9 mouse cellular contexts compared by ENCODE assay signal in the genomic region with DNA sequence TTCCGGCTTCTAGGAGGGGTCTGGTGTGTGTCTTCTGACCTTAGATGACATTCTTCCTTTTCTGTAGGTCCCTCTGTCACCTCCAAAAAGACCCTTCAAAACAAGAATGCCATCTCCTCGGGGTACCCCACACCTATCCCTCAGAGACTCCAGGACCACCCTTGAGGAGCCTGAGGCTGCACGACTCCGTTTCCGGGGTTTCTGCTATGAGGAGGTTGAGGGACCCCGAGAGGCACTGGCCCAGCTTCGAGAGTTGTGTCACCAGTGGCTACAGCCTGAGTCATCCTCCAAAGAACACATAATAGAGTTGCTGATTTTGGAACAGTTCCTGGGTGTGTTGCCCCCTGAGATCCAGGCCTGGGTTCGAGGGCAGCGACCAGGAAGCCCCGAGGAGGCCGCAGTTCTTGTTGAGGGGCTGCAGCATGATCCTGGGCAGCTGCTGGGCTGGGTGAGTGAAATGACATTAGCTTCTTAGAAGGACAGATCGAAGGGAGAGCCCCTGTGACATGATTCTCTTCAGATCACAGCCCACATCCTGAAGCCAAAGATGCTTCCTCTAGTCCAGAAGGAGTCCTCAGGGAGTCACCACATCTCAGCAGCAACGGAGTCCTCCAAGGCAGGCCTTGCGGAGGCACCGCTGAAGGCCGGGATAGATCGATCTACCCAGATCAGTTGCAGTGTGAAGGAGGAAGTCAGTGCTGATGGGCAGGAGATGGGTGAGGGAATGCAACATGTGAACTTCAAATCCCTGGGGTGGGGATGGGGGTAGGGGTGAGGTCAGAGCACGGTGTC. TPM values are rescaled to one million over a fixed set of nuclear protein-coding genes. Genes with fewer than 3 reads are reported as not detected.
A peak's percentile ranks its signal among the peaks of the same experiment; 100 is the strongest.
DNase-seq lines count a peak whose midpoint lies in the region; ATAC-seq and TF ChIP-seq lines count a peak whose summit lies in the region.
"Had no signal": no experiment of that assay in that cellular context is flagged by ENCODE, and none has a peak within 500 bp of the region (broad histone marks: within the 10 kb centered on the region; RNA-seq: fewer than 3 reads in every experiment).

No protein-coding gene starts in this region.

- 84% methylated on average over 18 of the region's 18 CpGs for WGBS in cerebellum, adult 2 months
- WGBS in heart, embryonic 13.5 days = 79% methylated on average over 18 of the region's 18 CpGs
- 70% methylated on average over 18 of the region's 18 CpGs for whole genome bisulfite sequencing in liver, embryonic 14.5 days (ENCODE audit: insufficient replicate concordance)

- TF ChIP-seq RAD21 in CH12.LX (IDR thresholded peaks at IDR 0.05; ENCODE audit: low read depth, low read length) = no peak

- peak overlapping the region; percentile 64 for H3K9ac ChIP-seq in CH12.LX (ENCODE audit: insufficient read depth, low read depth)
- H3K9ac ChIP-seq in heart, embryonic 13.5 days = peak overlapping the region; percentile 82
- peak overlapping the region; percentile 89 for H3K9ac ChIP-seq in liver, embryonic 14.5 days (replicated peaks)

- TF ChIP-seq POLR2A in cerebellum, adult 2 months (IDR thresholded peaks at IDR 0.05; ENCODE audit: borderline replicate concordance, insufficient read depth, low read length) = no peak
- TF ChIP-seq POLR2A in CH12.LX (IDR thresholded peaks at IDR 0.05; ENCODE audit: low read depth, low read length) = no peak

- H3K36me3 ChIP-seq in CH12.LX (replicated peaks in 1 of 2; ENCODE audit: control insufficient read depth in 1 of 2, insufficient read depth in 1 of 2, low read length in 1 of 2) = peaks cover 12 to 25% of the 10 kb centered on the region in 2 experiments
- H3K36me3 ChIP-seq in heart, embryonic 13.5 days = 0 out of 2 replicates have a peak, but pooled peaks cover 13% of the 10 kb centered on the region
- no peaks in the 10 kb centered on the region for H3K36me3 ChIP-seq in liver, embryonic 14.5 days (replicated peaks; ENCODE audit: control insufficient read depth, insufficient read depth, low read depth)

- in situ Hi-C loops in CH12.LX (cut with MboI; ENCODE audit: low pct_ligation_motif_present, low pct_unique_long_range_greater_than_20kb, low sequenced_read_pairs) = no loop called here

- no peaks in the 10 kb centered on the region for H3K27me3 ChIP-seq in cerebellum, adult 2 months (ENCODE audit: control insufficient read depth, insufficient read depth, low read length)
- H3K27me3 ChIP-seq in CH12.LX (replicated peaks) = no peaks in the 10 kb centered on the region
- no peaks in the 10 kb centered on the region for H3K27me3 ChIP-seq in heart, embryonic 13.5 days (replicated peaks)
- H3K27me3 ChIP-seq in liver, embryonic 14.5 days (ENCODE audit: control insufficient read depth, insufficient read depth, low read length) = no peaks in the 10 kb centered on the region

- DNase-seq in cerebellum, adult 2 months = peak in 1 of 2 experiments; percentile 23
- DNase-seq in cerebellum, postnatal 25 days = no peak
- DNase-seq in CH12.LX (ENCODE audit: extremely low read depth) (peak; percentile 60), MN1 (ENCODE audit: low spot score) (no peak)
- no peak for DNase-seq in liver, embryonic 14.5 days (ENCODE audit: low read depth in 3 of 3, low spot score in 3 of 3)
- no peak for DNase-seq in natural killer cell, adult 2 months (ENCODE audit: low spot score in 2 of 2)
- no peak for DNase-seq in retina, embryonic 14.5 days (ENCODE audit: low spot score)

- no peaks in the 10 kb centered on the region for H3K9me3 ChIP-seq in CH12.LX (replicated peaks; ENCODE audit: low read length)
- H3K9me3 ChIP-seq in heart, embryonic 13.5 days = no peaks in the 10 kb centered on the region
- no peaks in the 10 kb centered on the region for H3K9me3 ChIP-seq in liver, embryonic 14.5 days (ENCODE audit: control insufficient read depth, low read length)

- no peak overlapping the region for H3K4me3 ChIP-seq in cerebellum, adult 2 months (replicated peaks; ENCODE audit: insufficient read depth, low read depth, low read length)
- peak overlapping the region; percentile 2 to 73 (median 29) for H3K4me3 ChIP-seq in CH12.LX (replicated peaks in 1 of 3; ENCODE audit: low read depth in 2 of 3, low read length in 2 of 3, poor library complexity in 1 of 3)
- H3K4me3 ChIP-seq in heart, embryonic 13.5 days = peak overlapping the region; percentile 74
- peak overlapping the region; percentile 66 to 77; a peak in 3 of 4 replicates for H3K4me3 ChIP-seq in liver, embryonic 14.5 days (ENCODE audit: insufficient read depth in 1 of 2, low read depth in 2 of 2, low read length in 2 of 2)

- no peak for TF ChIP-seq EP300 in CH12.LX (IDR thresholded peaks at IDR 0.05; ENCODE audit: low read length)
- TF ChIP-seq EP300 in liver, embryonic 14.5 days (IDR thresholded peaks at IDR 0.05; ENCODE audit: low read depth) = no peak

- peaks cover 3% of the 10 kb centered on the region; the same call in 1 of the 2 replicates for H3K4me1 ChIP-seq in cerebellum, adult 2 months (ENCODE audit: control insufficient read depth, insufficient read depth, low read length)
- peaks cover 10 to 31% of the 10 kb centered on the region in 2 experiments; a peak in 3 of 4 replicates for H3K4me1 ChIP-seq in CH12.LX (ENCODE audit: control insufficient read depth in 1 of 2, insufficient read depth in 2 of 2)
- H3K4me1 ChIP-seq in heart, embryonic 13.5 days = peaks cover 20% of the 10 kb centered on the region
- H3K4me1 ChIP-seq in liver, embryonic 14.5 days (replicated peaks; ENCODE audit: control insufficient read depth in 2 of 2, insufficient read depth in 2 of 2, low read length in 1 of 2) = peaks cover 16 to 22% of the 10 kb centered on the region in 2 experiments

- no peak for TF ChIP-seq CTCF in cerebellum, adult 2 months (IDR thresholded peaks at IDR 0.05; ENCODE audit: borderline replicate concordance, insufficient read depth, low read depth, low read length)
- TF ChIP-seq CTCF in CH12.LX (conservative IDR thresholded peaks at IDR 0.05 in 1 of 2, IDR thresholded peaks at IDR 0.05 in 1 of 2; ENCODE audit: low read depth in 2 of 2, low read length in 2 of 2) = no peak
- TF ChIP-seq CTCF in liver, embryonic 14.5 days (IDR thresholded peaks at IDR 0.05; ENCODE audit: low read depth) = no peak

- dilution Hi-C loops in CH12.LX (cut with MboI; ENCODE audit: extremely low pct_ligation_motif_present, extremely low pct_unique_long_range_greater_than_20kb, low sequenced_read_pairs) = no loop called here

- peak overlapping the region; percentile 58 for H3K4me2 ChIP-seq in CH12.LX (ENCODE audit: insufficient read depth, low read depth, poor library complexity, severe bottlenecking)
- peak overlapping the region; percentile 78 for H3K4me2 ChIP-seq in heart, embryonic 13.5 days
- peak overlapping the region; percentile 98 for H3K4me2 ChIP-seq in liver, embryonic 14.5 days (ENCODE audit: low read depth)

- no peaks in the 10 kb centered on the region for H3K79me2 ChIP-seq in CH12.LX (replicated peaks; ENCODE audit: control insufficient read depth, extremely low read depth, insufficient read depth, poor library complexity, severe bottlenecking)

- no peak for ATAC-seq in heart, embryonic 13.5 days (ENCODE audit: extremely low read depth, insufficient number of reproducible peaks, low FRiP score, low TSS enrichment)
- no peak for ATAC-seq in liver, embryonic 14.5 days (ENCODE audit: insufficient read depth)

- H3K27ac ChIP-seq in cerebellum, adult 2 months (ENCODE audit: insufficient read depth, low read length) = peak overlapping the region; percentile 72; the same call in 1 of the 2 replicates
- H3K27ac ChIP-seq in CH12.LX (ENCODE audit: insufficient read depth, low read depth) = peak overlapping the region; percentile 60
- H3K27ac ChIP-seq in heart, embryonic 13.5 days (replicated peaks) = peak overlapping the region; percentile 95
- H3K27ac ChIP-seq in liver, embryonic 14.5 days = peak overlapping the region; percentile 91

RNA-seq across cellular contexts. Expression of gene Zfp446, which starts 1.5 kb away (rescaled TPM):
- polyA plus RNA-seq in cerebellum, adult 2 months (2012; rRNA removed) = 13.8 and 16.0 TPM in 2 replicates
- total RNA-seq in CH12.LX (2012; rRNA removed) = 7.5 and 7.8 TPM in 2 replicates
- 11.9 and 12.8 TPM in 2 replicates for total RNA-seq in CH12.LX (2014; rRNA removed)
- 12.5 and 12.9 TPM in 2 replicates for polyA plus RNA-seq in CH12.LX (2012; ENCODE audit: insufficient read length, low read depth)
- 5.4 and 6.1 TPM in 2 replicates for polyA plus RNA-seq in heart, embryonic 13.5 days (2015; fragmentation: Nextera tagmentation; extraction: Ambion mirVana)
- polyA plus RNA-seq in liver, embryonic 14.5 days (2012; rRNA removed) = 2.1 and 2.4 TPM in 2 replicates
- polyA plus RNA-seq in liver, embryonic 14.5 days (2014; fragmentation: Nextera tagmentation; extraction: Ambion mirVana) = 0.93 and 1.1 TPM in 2 replicates

RNA-seq across cellular contexts. Expression of gene Zfp324, which starts 13.5 kb away (rescaled TPM):
- polyA plus RNA-seq in cerebellum, adult 2 months (2012; rRNA removed) = 5.8 and 6.2 TPM in 2 replicates
- 6.4 and 8.7 TPM in 2 replicates for total RNA-seq in CH12.LX (2012; rRNA removed)
- 6.3 and 7.3 TPM in 2 replicates for total RNA-seq in CH12.LX (2014; rRNA removed)
- polyA plus RNA-seq in CH12.LX (2012; ENCODE audit: insufficient read length, low read depth) = 3.8 and 4.2 TPM in 2 replicates
- 5.9 and 6.0 TPM in 2 replicates for polyA plus RNA-seq in heart, embryonic 13.5 days (2015; fragmentation: Nextera tagmentation; extraction: Ambion mirVana)
- 1.7 and 1.8 TPM in 2 replicates for polyA plus RNA-seq in liver, embryonic 14.5 days (2012; rRNA removed)
- polyA plus RNA-seq in liver, embryonic 14.5 days (2014; fragmentation: Nextera tagmentation; extraction: Ambion mirVana) = 2.0 and 2.4 TPM in 2 replicates

RNA-seq across cellular contexts. Expression of gene Slc27a5, which starts 18.9 kb away (rescaled TPM):
- 1.7 and 2.1 TPM in 2 replicates for polyA plus RNA-seq in cerebellum, adult 2 months (2012; rRNA removed)
- total RNA-seq in CH12.LX (2012; rRNA removed) (0.04 TPM in 1 of 2 replicates, not detected in the other), CH12.LX (2014; rRNA removed) (not detected in 2 replicates)
- not detected in 2 replicates for polyA plus RNA-seq in CH12.LX (2012; ENCODE audit: insufficient read length, low read depth)
- 0.11 and 0.14 TPM in 2 replicates for polyA plus RNA-seq in heart, embryonic 13.5 days (2015; fragmentation: Nextera tagmentation; extraction: Ambion mirVana)
- 4.9 and 7.7 TPM in 2 replicates for polyA plus RNA-seq in liver, embryonic 14.5 days (2012; rRNA removed)
- polyA plus RNA-seq in liver, embryonic 14.5 days (2014; fragmentation: Nextera tagmentation; extraction: Ambion mirVana) = 10.1 and 10.7 TPM in 2 replicates
- total RNA-seq: heart, adult 18-20 months had no signal

RNA-seq across cellular contexts. Expression of gene Trim28, which starts 19.8 kb away (rescaled TPM):
- 250 and 266 TPM in 2 replicates for polyA plus RNA-seq in cerebellum, adult 2 months (2012; rRNA removed)
- total RNA-seq in CH12.LX (2012; rRNA removed) = 500 and 583 TPM in 2 replicates
- 495 and 516 TPM in 2 replicates for total RNA-seq in CH12.LX (2014; rRNA removed)
- 728 and 891 TPM in 2 replicates for polyA plus RNA-seq in CH12.LX (2012; ENCODE audit: insufficient read length, low read depth)
- polyA plus RNA-seq in heart, embryonic 13.5 days (2015; fragmentation: Nextera tagmentation; extraction: Ambion mirVana) = 155 and 165 TPM in 2 replicates
- polyA plus RNA-seq in liver, embryonic 14.5 days (2012; rRNA removed) = 119 and 138 TPM in 2 replicates
- polyA plus RNA-seq in liver, embryonic 14.5 days (2014; fragmentation: Nextera tagmentation; extraction: Ambion mirVana) = 93.4 and 111 TPM in 2 replicates

RNA-seq across cellular contexts. Expression of gene Zbtb45, which starts 30.7 kb away (rescaled TPM):
- polyA plus RNA-seq in cerebellum, adult 2 months (2012; rRNA removed) = 31.9 and 33.5 TPM in 2 replicates
- total RNA-seq in CH12.LX (2012; rRNA removed) = 9.5 and 12.1 TPM in 2 replicates
- 6.7 and 6.8 TPM in 2 replicates for total RNA-seq in CH12.LX (2014; rRNA removed)
- 16.7 and 17.1 TPM in 2 replicates for polyA plus RNA-seq in CH12.LX (2012; ENCODE audit: insufficient read length, low read depth)
- 15.1 and 16.9 TPM in 2 replicates for polyA plus RNA-seq in heart, embryonic 13.5 days (2015; fragmentation: Nextera tagmentation; extraction: Ambion mirVana)
- 9.8 and 10.9 TPM in 2 replicates for polyA plus RNA-seq in liver, embryonic 14.5 days (2012; rRNA removed)
- 10.5 and 13.4 TPM in 2 replicates for polyA plus RNA-seq in liver, embryonic 14.5 days (2014; fragmentation: Nextera tagmentation; extraction: Ambion mirVana)
